20 mouse cellular contexts compared by ENCODE assay signal in the genomic region with DNA sequence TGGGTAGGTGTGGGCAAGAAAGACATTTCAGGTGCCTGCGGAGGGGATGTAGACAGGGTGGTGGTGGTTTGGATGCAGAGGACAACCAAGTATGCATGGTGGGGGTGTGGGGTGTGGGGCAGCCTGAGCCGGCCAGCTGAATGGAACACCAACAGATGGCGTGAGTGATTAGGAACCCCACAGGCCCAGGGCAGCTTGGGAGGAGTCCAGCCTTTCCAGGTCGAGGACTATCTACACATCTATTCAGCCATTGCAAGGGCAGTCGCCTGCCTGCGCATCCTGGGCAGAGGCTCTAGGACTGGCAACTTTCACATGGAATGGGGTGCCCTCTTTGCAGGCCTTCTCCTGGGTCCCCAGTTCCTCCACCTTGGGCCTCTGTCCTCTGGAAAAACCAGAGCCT. TPM values are rescaled to one million over a fixed set of nuclear protein-coding genes. Genes with fewer than 3 reads are reported as not detected.
DNase-seq lines count a peak whose midpoint lies in the region; ATAC-seq and TF ChIP-seq lines count a peak whose summit lies in the region.
"Had no signal": no experiment of that assay in that cellular context is flagged by ENCODE, and none has a peak within 500 bp of the region (broad histone marks: within the 10 kb centered on the region; RNA-seq: fewer than 3 reads in every experiment).

No protein-coding gene starts in this region.

- no peak overlapping the region for H3K4me2 ChIP-seq in heart, embryonic 15.5 days
- H3K4me2 ChIP-seq: embryonic facial prominence, embryonic 15.5 days; neural tube, embryonic 13.5 days had no signal

- DNase-seq in heart, adult 2 months: no peak
- peak; percentile 88 for DNase-seq in brain, adult 2 months (ENCODE audit: low read depth, low spot score)
- peak; percentile 86 to 91 for DNase-seq in cerebellum, adult 18-20 months
- DNase-seq in cerebellum, postnatal 36 days: peak; percentile 83 to 86
- DNase-seq in spleen, adult 12 weeks (ENCODE audit: low spot score): no peak
- DNase-seq in thymus, postnatal 36 days: no peak
- DNase-seq: gastrocnemius, postnatal 10 days; kidney, adult 11 months; kidney, postnatal 36 days; liver; liver, postnatal 0 days had no signal

- H3K9me3 ChIP-seq in heart, embryonic 15.5 days (replicated peaks): no peaks in the 10 kb centered on the region
- H3K9me3 ChIP-seq: embryonic facial prominence, embryonic 15.5 days; G1E; neural tube, embryonic 13.5 days had no signal

- 0 out of 2 replicates have a peak overlapping the region, but pooled peaks have one; percentile 98 for H3K27ac ChIP-seq in heart, embryonic 15.5 days
- no peak overlapping the region for H3K27ac ChIP-seq in heart, adult 2 months
- H3K27ac ChIP-seq: embryonic facial prominence, embryonic 15.5 days; hindbrain, postnatal 0 days; neural tube, embryonic 13.5 days had no signal

- intact Hi-C loops in heart, adult 2 months (cut with DNase I): no loop called here

- no peak overlapping the region for H3K9ac ChIP-seq in heart, embryonic 15.5 days
- no peak overlapping the region for H3K9ac ChIP-seq in heart, adult 2 months (ENCODE audit: low read depth, low read length)
- H3K9ac ChIP-seq: embryonic facial prominence, embryonic 15.5 days; liver, postnatal 0 days; neural tube, embryonic 13.5 days had no signal

- no peak for ATAC-seq in heart, embryonic 15.5 days (replicated peaks; ENCODE audit: insufficient number of reproducible peaks, insufficient read depth, low FRiP score, low read depth)
- no peak for ATAC-seq in monocyte, adult 5-6 weeks (replicated peaks; ENCODE audit: insufficient number of reproducible peaks, low FRiP score, low TSS enrichment, poor library complexity, severe bottlenecking)
- ATAC-seq: hindbrain, postnatal 0 days; liver, postnatal 0 days had no signal

- no peaks in the 10 kb centered on the region for H3K79me2 ChIP-seq in heart, adult 2 months (replicated peaks; ENCODE audit: control insufficient read depth, insufficient read depth, low read length)

- no peak overlapping the region for H3K4me3 ChIP-seq in heart, embryonic 15.5 days
- H3K4me3 ChIP-seq in heart, adult 2 months: no peak overlapping the region
- H3K4me3 ChIP-seq: embryonic facial prominence, embryonic 15.5 days; neural tube, embryonic 13.5 days had no signal

- WGBS in heart, embryonic 15.5 days: 69% methylated on average over 6 of the region's 6 CpGs
- WGBS in heart, adult 2 months: 74% methylated on average over 6 of the region's 6 CpGs

- H3K36me3 ChIP-seq in heart, embryonic 15.5 days: no peaks in the 10 kb centered on the region
- peaks cover 2% of the 10 kb centered on the region; the same call in 1 of the 2 replicates for H3K36me3 ChIP-seq in heart, adult 2 months (ENCODE audit: control insufficient read depth, insufficient read depth, low read length)
- H3K36me3 ChIP-seq: embryonic facial prominence, embryonic 15.5 days; G1E; neural tube, embryonic 13.5 days had no signal

- no peak for TF ChIP-seq CTCF in heart, adult 2 months (IDR thresholded peaks at IDR 0.05)

- no peaks in the 10 kb centered on the region for H3K27me3 ChIP-seq in heart, embryonic 15.5 days
- no peaks in the 10 kb centered on the region for H3K27me3 ChIP-seq in heart, adult 2 months (ENCODE audit: control insufficient read depth, insufficient read depth, low read length)
- H3K27me3 ChIP-seq: embryonic facial prominence, embryonic 15.5 days; neural tube, embryonic 13.5 days had no signal

- peaks cover 56% of the 10 kb centered on the region for H3K4me1 ChIP-seq in heart, embryonic 15.5 days (replicated peaks)
- peaks cover 21% of the 10 kb centered on the region for H3K4me1 ChIP-seq in heart, adult 2 months (ENCODE audit: control insufficient read depth, insufficient read depth, low read length)

- no peak for TF ChIP-seq EP300 in heart, adult 2 months (IDR thresholded peaks at IDR 0.05; ENCODE audit: insufficient read depth, low read depth, low read length)

- TF ChIP-seq POLR2A in heart, adult 2 months (IDR thresholded peaks at IDR 0.05; ENCODE audit: insufficient read depth, low read depth, low read length): no peak

RNA-seq across cellular contexts. Expression of a gene that starts 10.0 kb away (rescaled TPM):
- polyA plus RNA-seq in heart, embryonic 15.5 days (2015; fragmentation: Nextera tagmentation; extraction: Ambion mirVana): 0.19 and 0.26 TPM in 2 replicates
- total RNA-seq in heart, adult 2 months (2021): under 1 TPM; 0.47 to 0.89 TPM
- 3.3 and 8.0 TPM in 2 replicates for polyA plus RNA-seq in heart, adult 2 months (2012; rRNA removed)
- total RNA-seq in monocyte, adult 5-6 weeks (2017): not detected in 3 replicates
- total RNA-seq: hematopoietic stem cell, adult 5-6 weeks; megakaryocyte-erythroid progenitor cell, adult 5-6 weeks had no signal
- polyA plus RNA-seq: forebrain, embryonic 11.5 days; G1E; hindbrain, postnatal 0 days; liver, postnatal 0 days; neural tube, embryonic 13.5 days had no signal

RNA-seq across cellular contexts. Expression of a gene that starts 15.9 kb away (rescaled TPM):
- 776 and 844 TPM in 2 replicates for polyA plus RNA-seq in heart, embryonic 15.5 days (2015; fragmentation: Nextera tagmentation; extraction: Ambion mirVana)
- total RNA-seq in heart, adult 2 months (2021): over 10,000 TPM; 17,740 to 20,311 TPM
- 16,399 and 21,043 TPM in 2 replicates for polyA plus RNA-seq in heart, adult 2 months (2012; rRNA removed)
- total RNA-seq in monocyte, adult 5-6 weeks (2017): not detected in 3 replicates
- total RNA-seq: G1E; hematopoietic stem cell, adult 5-6 weeks; hindbrain, postnatal 0 days; megakaryocyte-erythroid progenitor cell, adult 5-6 weeks had no signal
- polyA plus RNA-seq: forebrain, embryonic 11.5 days; G1E had no signal

Comparison
In these comparisons a context has a peak if more than half of its experiments do, and no peak if none do; other contexts are left out.
1. DNase-seq: peak in brain, adult 2 months (single experiment), cerebellum, adult 18-20 months (2 of 2) and cerebellum, postnatal 36 days (2 of 2); none in heart, adult 2 months (0 of 2), spleen, adult 12 weeks (single experiment) and thymus, postnatal 36 days (0 of 2).
2. RNA of a gene that starts 15.9 kb away (total RNA-seq): 17,740 to 20,311 TPM in heart, adult 2 months; not detected in monocyte, adult 5-6 weeks; every median in the first group is over 1,000 times any median in the second.